Mouse (Mus musculus) B cell, adult (primary cell): Measurements from ENCODE around the gene Sirpa. TPM values are rescaled to one million over a fixed set of nuclear protein-coding genes. Genes with fewer than 3 reads are reported as not detected.

Experiments
- total RNA-seq: library from RNA; stranded (reverse); gene quantifications from 4 replicates; pipeline ENCODE4 v1.2.4, GENCODE M21; 2023; ENCODE audit not compliant: inconsistent age

Sirpa gene
- total RNA-seq, result 9.7 to 15.2 TPM (median 12.4 TPM) in 4 replicates

DNA sequence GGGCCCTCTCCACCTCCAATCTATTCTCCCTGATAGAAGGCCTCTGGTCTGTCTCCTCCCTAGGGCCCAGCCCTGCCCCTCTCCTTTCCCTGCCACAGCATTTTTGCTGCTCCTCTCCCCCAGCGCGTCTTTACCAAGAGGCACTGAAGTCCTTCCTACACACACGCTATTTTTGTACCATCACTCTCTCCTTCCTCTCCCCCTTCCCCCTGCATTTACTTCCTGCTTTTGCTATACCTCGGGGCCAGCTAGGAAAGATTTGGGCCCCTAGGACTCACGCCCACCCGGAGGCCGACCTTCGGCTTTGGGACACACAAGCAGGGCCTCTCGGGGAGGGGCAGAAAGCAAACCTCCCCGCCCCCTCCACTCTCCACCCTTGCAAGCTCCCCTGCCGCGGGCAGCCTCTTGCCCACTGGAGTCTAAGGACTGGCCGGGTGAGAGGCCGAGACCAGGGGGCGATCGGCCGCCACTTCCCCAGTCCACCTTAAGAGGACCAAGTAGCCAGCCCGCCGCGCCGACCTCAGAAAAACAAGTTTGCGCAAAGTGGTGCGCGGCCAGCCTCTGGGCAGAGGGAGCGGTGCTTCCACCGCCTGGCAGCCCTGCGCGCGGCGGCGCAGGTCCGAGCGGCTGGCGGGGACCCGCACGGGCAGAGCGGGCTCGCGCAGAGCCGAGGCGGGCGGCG, at the start of gene Sirpa:
Gene Sirpa, plus strand, starts transcription at position 377 of the 682 bp plus-strand sequence.

Other genes starting within 250 kb of the Sirpa start
- gene Il1b, start 221.7 kb upstream of the Sirpa start, total RNA-seq, result 1.5 to 2.1 TPM (median 1.6 TPM) in 4 replicates
- not detected in 4 replicates for gene F830045P16Rik, start 56.2 kb upstream of the Sirpa start, total RNA-seq
- not detected in 4 replicates for gene Pdyn, start 107.0 kb downstream of the Sirpa start, total RNA-seq
- gene Stk35, start 207.7 kb downstream of the Sirpa start, total RNA-seq, result 17.3 to 19.4 TPM (median 18.3 TPM) in 4 replicates